ENCODE assay signal across 21 mouse cellular contexts in genomic region chr3:139380494-139380893, GRCm38 (mm10).
DNase-seq lines count a peak whose midpoint lies in the region; ATAC-seq and TF ChIP-seq lines count a peak whose summit lies in the region.
"Had no signal": no experiment of that assay in that cellular context is flagged by ENCODE, and none has a peak within 500 bp of the region (broad histone marks: within the 10 kb centered on the region; RNA-seq: fewer than 3 reads in every experiment).

No protein-coding gene starts in this region.

- 59% methylated on average over 3 of the region's 3 CpGs for WGBS in lung, embryonic 14.5 days
- 59% methylated on average over 3 of the region's 3 CpGs for WGBS in lung, embryonic 15.5 days
- 65% methylated on average over 3 of the region's 3 CpGs for WGBS in lung, postnatal 0 days
- 57% methylated on average over 3 of the region's 3 CpGs for WGBS in lung, embryonic 16.5 days

- no peak overlapping the region for H3K27ac ChIP-seq in lung, embryonic 14.5 days (ENCODE audit: low read depth)
- no peak overlapping the region for H3K27ac ChIP-seq in lung, embryonic 15.5 days
- H3K27ac ChIP-seq in lung, postnatal 0 days (ENCODE audit: low read length), result no peak overlapping the region
- no peak overlapping the region for H3K27ac ChIP-seq in lung, embryonic 16.5 days (ENCODE audit: low read length)

- DNase-seq in lung, embryonic 14.5 days, result peak; percentile 59
- no peak for DNase-seq in lung, postnatal 10 days
- DNase-seq in lung, postnatal 0 days (ENCODE audit: low spot score), result no peak
- no peak for DNase-seq in lung, postnatal 36 days
- DNase-seq: adrenal gland, adult 2 months; adrenal gland, adult 8-10 months; adrenal gland, postnatal 10 days; adrenal gland, postnatal 14 days; adrenal gland, postnatal 25 days; adrenal gland, postnatal 36 days; B cell, adult 2 months; cerebellum, adult 11 months; cerebellum, adult 11-12 months; cerebellum, adult 18-20 months had no signal

- no peaks in the 10 kb centered on the region for H3K36me3 ChIP-seq in lung, embryonic 14.5 days (ENCODE audit: insufficient read depth)
- H3K36me3 ChIP-seq in lung, embryonic 15.5 days, result no peaks in the 10 kb centered on the region
- no peaks in the 10 kb centered on the region for H3K36me3 ChIP-seq in lung, postnatal 0 days (ENCODE audit: insufficient read depth, low read length)
- no peaks in the 10 kb centered on the region for H3K36me3 ChIP-seq in lung, embryonic 16.5 days (ENCODE audit: control insufficient read depth, insufficient read depth, low read length)
- H3K36me3 ChIP-seq: G1E had no signal

- no peak overlapping the region for H3K9ac ChIP-seq in lung, embryonic 14.5 days
- H3K9ac ChIP-seq in lung, embryonic 15.5 days, result no peak overlapping the region
- H3K9ac ChIP-seq in lung, postnatal 0 days (replicated peaks; ENCODE audit: low read depth), result no peak overlapping the region
- H3K9ac ChIP-seq in lung, embryonic 16.5 days (ENCODE audit: low read length), result no peak overlapping the region

- H3K4me2 ChIP-seq in lung, embryonic 14.5 days, result no peak overlapping the region
- H3K4me2 ChIP-seq in lung, embryonic 15.5 days, result no peak overlapping the region
- no peak overlapping the region for H3K4me2 ChIP-seq in lung, postnatal 0 days (replicated peaks; ENCODE audit: low read depth, low read length)
- no peak overlapping the region for H3K4me2 ChIP-seq in lung, embryonic 16.5 days (ENCODE audit: low read depth, low read length)

- H3K27me3 ChIP-seq in lung, embryonic 14.5 days (ENCODE audit: insufficient read depth, low read length), result no peaks in the 10 kb centered on the region
- no peaks in the 10 kb centered on the region for H3K27me3 ChIP-seq in lung, embryonic 15.5 days
- no peaks in the 10 kb centered on the region for H3K27me3 ChIP-seq in lung, postnatal 0 days (replicated peaks; ENCODE audit: insufficient read depth, low read length)
- H3K27me3 ChIP-seq in lung, embryonic 16.5 days (ENCODE audit: control insufficient read depth, insufficient read depth, low read depth, low read length), result no peaks in the 10 kb centered on the region
- H3K27me3 ChIP-seq: CH12.LX, Patski had no signal

- ATAC-seq in lung, embryonic 14.5 days (ENCODE audit: insufficient read depth), result peak; percentile 83; the same call in 1 of the 2 replicates
- ATAC-seq in lung, embryonic 15.5 days (ENCODE audit: borderline replicate concordance, extremely low read depth, low FRiP score, low TSS enrichment), result peak; percentile 65; the same call in 1 of the 2 replicates
- no peak for ATAC-seq in lung, postnatal 0 days
- peak; percentile 74 for ATAC-seq in lung, embryonic 16.5 days (ENCODE audit: low read depth)
- ATAC-seq: activated CD4-positive, CD25-positive, alpha-beta regulatory T cell, adult 4 months; CD4-positive, CD25-positive, alpha-beta regulatory T cell, adult 4 months; Patski had no signal

- no peak for TF ChIP-seq EP300 in lung, postnatal 0 days (IDR thresholded peaks at IDR 0.05)

- no peak for TF ChIP-seq CTCF in lung, embryonic 14.5 days (IDR thresholded peaks at IDR 0.05; ENCODE audit: low read depth)
- no peak for TF ChIP-seq CTCF in lung, postnatal 0 days (IDR thresholded peaks at IDR 0.05)

- no peaks in the 10 kb centered on the region for H3K4me1 ChIP-seq in lung, embryonic 14.5 days (ENCODE audit: insufficient read depth)
- H3K4me1 ChIP-seq in lung, embryonic 15.5 days, result no peaks in the 10 kb centered on the region
- no peaks in the 10 kb centered on the region for H3K4me1 ChIP-seq in lung, postnatal 0 days (ENCODE audit: insufficient read depth, low read depth, low read length)
- H3K4me1 ChIP-seq in lung, embryonic 16.5 days (replicated peaks; ENCODE audit: control insufficient read depth, insufficient read depth, low read length), result no peaks in the 10 kb centered on the region

- no peak overlapping the region for H3K4me3 ChIP-seq in lung, embryonic 14.5 days (ENCODE audit: low read depth, low read length)
- no peak overlapping the region for H3K4me3 ChIP-seq in lung, embryonic 15.5 days
- H3K4me3 ChIP-seq in lung, postnatal 0 days (ENCODE audit: low read depth, low read length), result no peak overlapping the region
- H3K4me3 ChIP-seq in lung, embryonic 16.5 days (ENCODE audit: low read length), result no peak overlapping the region

- no peaks in the 10 kb centered on the region for H3K9me3 ChIP-seq in lung, embryonic 14.5 days (ENCODE audit: low read depth, low read length)
- H3K9me3 ChIP-seq in lung, embryonic 15.5 days, result no peaks in the 10 kb centered on the region
- no peaks in the 10 kb centered on the region for H3K9me3 ChIP-seq in lung, postnatal 0 days (ENCODE audit: low read length)
- H3K9me3 ChIP-seq in lung, embryonic 16.5 days (ENCODE audit: control insufficient read depth, low read length), result no peaks in the 10 kb centered on the region
- H3K9me3 ChIP-seq: G1E had no signal
